Mouse (Mus musculus) lung, embryonic 15.5 days (tissue): ENCODE measurements at regions not wholly inside any gene's neighbourhood (a gene's known extent, or its start where the extent isn't known, plus 50 kb on each side); places are given as distances from the start of the nearest gene placed in this dataset.

Experiments used
- ATAC-seq: fragments of 200-750 bp; cut with Nextera tagmentation; 2 replicates; pipeline ENCODE4 v1.8.0; 2017; ENCODE audit warnings: moderate number of reproducible peaks, borderline replicate concordance; ENCODE audit not compliant: low FRiP score, low TSS enrichment; ENCODE audit errors: extremely low read depth
- H3K27ac ChIP-seq: fragments of 300-500 bp; sonication (generic); 2 replicates; pipeline ENCODE4 v1.5.1; 2015; ENCODE audit warnings: moderate library complexity, mild to moderate bottlenecking, inconsistent platforms
- H3K27me3 ChIP-seq: fragments of 300-500 bp; sonication (generic); 2 replicates; pipeline ENCODE4 v1.6.1; 2015; ENCODE audit warnings: inconsistent platforms
- H3K36me3 ChIP-seq: fragments of 300-500 bp; sonication (generic); 2 replicates; pipeline ENCODE4 v1.6.1; 2015; ENCODE audit warnings: inconsistent platforms
- H3K4me1 ChIP-seq: fragments of 300-500 bp; sonication (generic); 2 replicates; pipeline ENCODE4 v1.6.1; 2015; ENCODE audit warnings: inconsistent platforms
- H3K4me2 ChIP-seq: fragments of 300-500 bp; sonication (generic); 2 replicates; pipeline ENCODE4 v1.6.1; 2015; ENCODE audit warnings: inconsistent platforms, mild to moderate bottlenecking, moderate library complexity
- H3K4me3 ChIP-seq: fragments of 300-500 bp; sonication (generic); 2 replicates; pipeline ENCODE4 v1.5.1; 2015; ENCODE audit warnings: mild to moderate bottlenecking, inconsistent platforms
- H3K9ac ChIP-seq: fragments of 300-500 bp; sonication (generic); 2 replicates; pipeline ENCODE4 v1.6.1; 2015; ENCODE audit warnings: inconsistent platforms
- H3K9me3 ChIP-seq: fragments of 300-500 bp; sonication (generic); 2 replicates; pipeline ENCODE4 v1.6.1; 2016; ENCODE audit warnings: inconsistent platforms
- WGBS: fragments of 180-500 bp; shearing (Covaris S2); methylation state at CpG from one replicate; pipeline ENCODE4 v1.1.7; 2015; 5-methylcytosine and 5-hydroxymethylcytosine counted together

DNA sequence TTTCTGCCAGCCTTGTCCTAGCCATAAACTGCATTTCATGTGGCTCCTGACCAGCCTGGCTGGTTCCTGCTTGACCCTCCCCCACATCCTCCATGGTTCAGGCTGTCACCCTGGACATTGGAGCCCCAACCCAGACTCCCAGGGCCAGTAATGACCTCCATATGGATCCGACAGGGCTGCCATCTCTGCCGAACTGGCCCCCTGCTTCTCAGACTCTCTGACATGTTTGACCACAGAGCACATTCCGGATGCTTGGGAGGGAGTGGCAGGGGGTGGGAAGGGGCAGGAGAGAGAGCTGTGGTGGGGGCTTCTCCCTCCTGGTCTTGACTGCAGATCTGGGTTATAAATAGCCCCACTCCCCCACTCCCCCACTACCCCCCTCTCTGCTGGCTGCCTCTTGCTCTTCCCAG lies 59.0 kb upstream of the Actrt2 start:
- H3K4me2 ChIP-seq: no peak overlapping the region
- no peaks in the 10 kb centered on the region for H3K27me3 ChIP-seq
- no peaks in the 10 kb centered on the region for H3K9me3 ChIP-seq
- H3K4me1 ChIP-seq: no peaks in the 10 kb centered on the region
- 13% methylated on average over 3 of the region's 3 CpGs for WGBS
- no peak overlapping the region for H3K9ac ChIP-seq
- no peak overlapping the region for H3K4me3 ChIP-seq
- no peak for ATAC-seq
- H3K36me3 ChIP-seq: no peaks in the 10 kb centered on the region
- H3K27ac ChIP-seq: no peak overlapping the region

DNA sequence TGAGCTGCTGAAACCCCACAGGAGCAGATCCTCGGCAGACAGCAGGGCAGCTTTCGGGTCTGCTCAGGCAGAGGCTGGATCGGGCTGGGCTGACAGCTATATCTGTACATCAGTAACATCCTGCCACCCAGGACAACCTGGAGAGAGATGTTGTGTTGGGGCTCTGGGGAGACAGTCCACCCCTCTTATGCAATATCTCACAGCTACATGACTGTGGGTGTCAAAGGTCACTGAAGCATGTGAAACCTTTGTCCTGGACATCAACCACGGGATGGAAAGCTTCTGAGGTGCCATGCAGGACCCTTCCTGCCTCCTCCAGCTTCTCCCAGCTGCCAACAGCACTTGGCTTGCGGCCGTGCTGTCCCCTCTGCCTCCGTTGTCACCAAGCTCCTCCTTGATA lies 60.3 kb upstream of the Actrt2 start:
- H3K27me3 ChIP-seq: no peaks in the 10 kb centered on the region

DNA sequence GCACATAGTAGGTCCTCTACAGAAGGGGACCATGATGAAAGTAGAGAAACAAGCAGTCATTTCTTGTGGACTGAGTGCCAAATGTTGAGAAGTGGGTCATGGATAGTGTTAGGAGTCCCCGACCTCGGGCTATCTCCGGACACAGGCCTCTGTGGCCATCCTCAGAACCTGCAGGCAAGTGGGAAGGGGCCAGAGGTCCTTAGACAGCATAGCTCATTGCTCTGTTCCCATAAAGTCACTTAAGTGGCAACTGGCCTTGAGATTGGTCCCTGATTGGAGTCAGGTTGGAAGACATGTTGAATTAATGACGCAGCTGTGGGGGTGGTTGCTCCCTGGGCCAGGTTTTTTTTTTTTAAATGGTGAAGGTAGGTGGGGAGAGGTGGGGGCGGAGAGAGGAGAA lies 63.0 kb upstream of the Actrt2 start:
- Histone ChIP-seq H3K9ac (no peak overlapping the region), H3K4me3 (no peak overlapping the region), H3K4me2 (no peak overlapping the region), H3K27ac (no peak overlapping the region), H3K9me3 (no peaks in the 10 kb centered on the region), H3K4me1 (no peaks in the 10 kb centered on the region), H3K27me3 (no peaks in the 10 kb centered on the region), H3K36me3 (no peaks in the 10 kb centered on the region)
- 91% methylated on average over 5 of the region's 5 CpGs for WGBS
- ATAC-seq: no peak

More for the DNA sequence above, 60.3 kb upstream of the Actrt2 start:
- H3K4me1 ChIP-seq: no peaks in the 10 kb centered on the region
- WGBS: 69% methylated on average over 7 of the region's 7 CpGs
- no peak overlapping the region for H3K4me3 ChIP-seq
- H3K9me3 ChIP-seq: no peaks in the 10 kb centered on the region
- no peak overlapping the region for H3K4me2 ChIP-seq
- no peak for ATAC-seq
- no peak overlapping the region for H3K9ac ChIP-seq
- no peak overlapping the region for H3K27ac ChIP-seq
- no peaks in the 10 kb centered on the region for H3K36me3 ChIP-seq

DNA sequence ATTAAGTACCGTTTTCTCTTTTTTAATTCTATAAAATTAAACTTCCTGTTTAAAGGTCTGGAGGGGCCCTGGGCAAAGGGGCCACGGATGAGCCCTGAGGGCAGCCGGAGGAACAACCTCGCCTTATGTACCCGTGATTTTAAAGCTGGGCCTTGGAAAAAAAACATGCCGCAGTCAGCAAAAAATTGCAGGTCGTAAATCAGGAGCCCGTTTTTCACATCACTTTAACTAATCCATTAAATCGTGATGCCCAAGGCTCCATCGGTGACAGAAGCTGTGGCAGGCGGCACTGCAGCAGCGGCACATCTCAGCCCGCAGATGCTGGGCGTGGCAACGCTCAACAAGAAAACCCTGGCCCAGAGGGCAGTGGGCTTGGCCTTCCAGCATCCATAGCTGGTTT lies 63.7 kb upstream of the Actrt2 start:
- no peak overlapping the region for H3K9ac ChIP-seq
- H3K4me2 ChIP-seq: no peak overlapping the region
- H3K4me1 ChIP-seq: no peaks in the 10 kb centered on the region
- H3K36me3 ChIP-seq: no peaks in the 10 kb centered on the region
- H3K27ac ChIP-seq: no peak overlapping the region
- no peaks in the 10 kb centered on the region for H3K27me3 ChIP-seq
- WGBS: 59% methylated on average over 15 of the region's 15 CpGs
- H3K4me3 ChIP-seq: no peak overlapping the region
- H3K9me3 ChIP-seq: no peaks in the 10 kb centered on the region
- no peak for ATAC-seq

DNA sequence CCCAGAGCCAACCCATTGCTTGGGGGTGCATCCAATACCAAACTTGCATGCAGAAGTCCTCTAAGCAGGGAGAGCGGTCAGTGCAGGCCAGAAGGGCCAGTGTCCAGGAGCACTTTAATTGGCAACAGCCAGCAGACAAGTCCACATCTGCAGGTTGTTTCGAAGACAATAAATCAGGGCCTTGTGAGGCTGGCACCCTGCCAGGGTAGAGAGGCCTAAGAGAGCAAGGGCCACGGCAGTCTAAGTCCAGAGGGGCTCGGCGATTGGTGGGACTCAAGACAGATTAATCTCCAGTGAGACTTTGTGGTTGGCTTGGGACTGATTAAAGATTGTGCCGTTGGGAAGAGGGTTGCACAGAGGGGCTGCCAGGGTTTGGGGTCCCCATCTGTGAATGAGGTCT lies 68.4 kb upstream of the Actrt2 start:
- no peak overlapping the region for H3K9ac ChIP-seq
- H3K27me3 ChIP-seq: no peaks in the 10 kb centered on the region
- no peak for ATAC-seq
- WGBS: 52% methylated on average over 6 of the region's 6 CpGs
- no peaks in the 10 kb centered on the region for H3K4me1 ChIP-seq
- H3K27ac ChIP-seq: no peak overlapping the region
- H3K4me2 ChIP-seq: no peak overlapping the region
- H3K4me3 ChIP-seq: no peak overlapping the region
- H3K36me3 ChIP-seq: no peaks in the 10 kb centered on the region
- no peaks in the 10 kb centered on the region for H3K9me3 ChIP-seq

DNA sequence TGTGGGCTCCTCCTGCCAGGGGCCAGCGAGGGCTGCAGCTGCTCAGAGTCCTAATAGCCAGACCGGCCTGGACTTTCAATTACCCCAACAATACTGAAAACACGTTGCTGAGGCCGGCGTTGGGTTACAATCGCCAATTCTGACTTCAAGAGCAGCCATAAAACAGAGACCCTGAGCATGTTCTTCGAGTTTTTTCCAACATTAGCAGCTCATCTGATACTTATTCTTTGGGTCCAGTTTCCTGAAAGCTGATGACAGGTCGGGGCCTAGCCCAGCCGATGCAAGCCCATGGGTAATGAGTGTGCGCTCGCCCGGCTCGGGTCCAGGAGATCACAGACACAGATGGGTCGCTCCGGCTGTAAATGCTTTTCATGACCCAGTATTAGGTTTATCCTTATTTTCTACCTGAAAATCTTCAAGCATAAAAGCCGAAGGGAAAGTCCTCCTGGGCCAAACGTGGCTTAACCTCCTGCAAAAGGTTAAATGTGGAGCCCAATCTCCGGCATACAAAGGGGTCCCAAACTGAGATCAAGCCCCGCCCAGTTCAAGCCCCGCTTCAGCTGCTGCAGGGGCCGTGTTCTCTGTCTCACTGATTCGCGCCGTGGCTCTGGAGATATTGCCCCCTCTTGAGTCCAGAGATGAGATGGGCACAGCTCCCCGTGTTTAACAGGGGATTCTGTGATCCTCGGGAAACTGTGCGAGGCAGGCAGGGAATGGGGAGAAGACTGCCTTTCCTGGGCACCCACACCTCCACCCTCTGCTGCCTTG lies 73.6 kb upstream of the Actrt2 start:
- H3K4me1 ChIP-seq: no peaks in the 10 kb centered on the region
- no peak overlapping the region for H3K9ac ChIP-seq
- H3K36me3 ChIP-seq: no peaks in the 10 kb centered on the region
- no peak for ATAC-seq
- H3K27me3 ChIP-seq: peaks cover 3% of the 10 kb centered on the region; the same call in 1 of the 2 replicates
- H3K4me3 ChIP-seq: no peak overlapping the region
- H3K27ac ChIP-seq: no peak overlapping the region
- WGBS: 55% methylated on average over 27 of the region's 27 CpGs
- no peaks in the 10 kb centered on the region for H3K9me3 ChIP-seq
- no peak overlapping the region for H3K4me2 ChIP-seq

DNA sequence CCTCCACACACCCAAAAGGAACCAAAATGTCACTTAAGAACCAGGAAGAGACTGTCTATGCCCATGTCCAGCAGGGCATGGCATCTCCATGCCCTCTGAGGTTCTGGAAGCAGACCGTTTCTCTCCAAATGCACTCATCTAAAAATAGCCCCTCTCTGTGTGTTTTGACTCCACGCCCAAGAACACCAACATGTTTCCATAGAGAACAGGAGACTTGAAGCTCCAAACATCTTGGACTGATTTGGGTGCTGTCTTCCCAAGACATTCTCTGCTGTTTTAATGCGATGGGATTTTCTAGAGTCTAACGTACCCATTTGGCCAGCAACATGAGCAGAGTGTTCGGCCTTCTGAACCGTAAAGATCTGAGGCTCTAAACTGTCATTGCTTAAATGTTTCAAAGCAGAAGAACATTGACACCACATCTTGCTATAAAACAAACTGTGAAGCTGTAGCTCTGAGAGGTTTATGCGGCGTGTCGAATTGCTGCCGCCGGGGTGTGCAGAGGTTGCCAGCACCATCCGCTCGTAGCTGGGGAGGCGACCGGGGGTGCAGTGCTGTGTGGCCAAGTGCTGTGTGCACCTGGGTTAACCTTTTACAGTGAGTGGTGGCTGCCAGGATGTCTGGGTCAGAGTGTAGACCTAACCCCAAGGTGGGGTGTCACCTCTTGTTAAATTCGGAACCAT lies 78.8 kb upstream of the Actrt2 start:
- no peak for ATAC-seq
- Histone ChIP-seq H3K4me2 (no peak overlapping the region), H3K4me3 (no peak overlapping the region), H3K4me1 (no peaks in the 10 kb centered on the region), H3K9me3 (no peaks in the 10 kb centered on the region), H3K27ac (no peak overlapping the region), H3K9ac (no peak overlapping the region), H3K36me3 (no peaks in the 10 kb centered on the region), H3K27me3 (peaks cover 3% of the 10 kb centered on the region; the same call in 1 of the 2 replicates)
- WGBS: 74% methylated on average over 16 of the region's 16 CpGs

DNA sequence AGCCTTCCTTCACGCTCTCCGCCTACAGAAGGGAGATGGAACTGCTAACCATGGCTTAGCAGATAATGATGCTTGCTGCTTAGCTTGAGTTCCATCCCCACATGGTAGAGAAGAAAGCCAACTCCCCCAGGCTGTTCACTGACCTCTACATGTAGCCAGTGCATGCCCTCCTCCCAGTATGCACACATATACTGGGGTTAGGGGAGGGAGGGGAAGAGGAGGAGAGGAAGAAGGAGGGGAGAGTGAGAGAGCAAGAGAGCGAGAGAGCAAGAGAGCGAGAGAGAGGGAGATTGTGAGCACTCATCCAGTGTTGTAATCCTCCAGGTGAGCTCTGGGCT lies 79.3 kb upstream of the Actrt2 start:
- ATAC-seq: no peak
- Histone ChIP-seq H3K36me3 (no peaks in the 10 kb centered on the region), H3K27ac (no peak overlapping the region), H3K27me3 (peaks cover 3% of the 10 kb centered on the region; the same call in 1 of the 2 replicates), H3K4me1 (no peaks in the 10 kb centered on the region), H3K9ac (no peak overlapping the region), H3K4me2 (no peak overlapping the region), H3K4me3 (no peak overlapping the region), H3K9me3 (no peaks in the 10 kb centered on the region)
- 69% methylated on average over 4 of the region's 4 CpGs for WGBS

DNA sequence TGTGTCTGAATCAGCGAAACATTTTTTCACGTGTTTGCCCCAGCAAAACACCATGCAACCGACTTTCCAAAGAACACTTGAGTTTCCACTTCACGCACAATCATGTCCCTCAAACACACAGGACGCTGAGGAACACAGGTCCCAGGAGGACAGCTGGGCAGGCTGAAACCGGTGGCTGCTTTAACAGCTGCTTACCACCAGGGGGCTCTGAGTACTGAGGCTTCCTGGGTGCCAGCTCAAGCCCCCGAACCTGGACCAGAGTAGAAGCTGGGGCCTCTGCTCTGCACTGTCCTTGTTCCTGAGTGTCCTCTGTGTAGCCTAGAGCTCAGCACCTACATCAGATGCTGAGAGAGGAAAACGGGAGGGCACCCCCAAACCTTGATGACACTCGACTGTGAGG lies 81.5 kb upstream of the Actrt2 start:
- ATAC-seq: no peak

DNA sequence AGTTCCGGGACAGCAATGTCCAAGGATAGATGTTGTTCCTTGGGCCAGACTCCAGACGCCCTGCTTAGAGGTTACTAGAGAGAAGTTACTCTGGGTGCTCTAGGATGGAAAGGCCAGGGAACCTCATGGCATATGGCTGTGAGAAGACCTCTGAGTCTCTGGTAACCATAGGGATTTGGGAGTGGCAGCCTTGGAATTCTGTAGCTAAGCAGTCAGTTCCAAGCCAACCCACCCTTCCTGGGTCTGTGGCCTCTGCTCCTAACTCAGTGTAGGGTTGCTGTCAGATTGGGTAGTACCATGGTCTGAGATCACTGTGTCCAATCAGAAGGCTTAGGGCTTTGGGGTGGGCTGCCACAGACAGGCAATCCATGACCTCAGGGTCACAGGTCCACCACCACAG lies 82.3 kb upstream of the Actrt2 start:
- Histone ChIP-seq H3K36me3 (no peaks in the 10 kb centered on the region), H3K27ac (no peak overlapping the region), H3K4me2 (no peak overlapping the region), H3K4me3 (no peak overlapping the region), H3K9me3 (no peaks in the 10 kb centered on the region), H3K27me3 (no peaks in the 10 kb centered on the region), H3K4me1 (no peaks in the 10 kb centered on the region), H3K9ac (no peak overlapping the region)
- no peak for ATAC-seq
- WGBS: 78% methylated on average over 2 of the region's 2 CpGs

More for the DNA sequence above, 81.5 kb upstream of the Actrt2 start:
- H3K27ac ChIP-seq: no peak overlapping the region
- no peaks in the 10 kb centered on the region for H3K36me3 ChIP-seq
- H3K9ac ChIP-seq: no peak overlapping the region
- H3K4me2 ChIP-seq: no peak overlapping the region
- no peaks in the 10 kb centered on the region for H3K9me3 ChIP-seq
- WGBS: 31% methylated on average over 9 of the region's 9 CpGs
- no peaks in the 10 kb centered on the region for H3K4me1 ChIP-seq
- H3K27me3 ChIP-seq: no peaks in the 10 kb centered on the region
- H3K4me3 ChIP-seq: no peak overlapping the region

DNA sequence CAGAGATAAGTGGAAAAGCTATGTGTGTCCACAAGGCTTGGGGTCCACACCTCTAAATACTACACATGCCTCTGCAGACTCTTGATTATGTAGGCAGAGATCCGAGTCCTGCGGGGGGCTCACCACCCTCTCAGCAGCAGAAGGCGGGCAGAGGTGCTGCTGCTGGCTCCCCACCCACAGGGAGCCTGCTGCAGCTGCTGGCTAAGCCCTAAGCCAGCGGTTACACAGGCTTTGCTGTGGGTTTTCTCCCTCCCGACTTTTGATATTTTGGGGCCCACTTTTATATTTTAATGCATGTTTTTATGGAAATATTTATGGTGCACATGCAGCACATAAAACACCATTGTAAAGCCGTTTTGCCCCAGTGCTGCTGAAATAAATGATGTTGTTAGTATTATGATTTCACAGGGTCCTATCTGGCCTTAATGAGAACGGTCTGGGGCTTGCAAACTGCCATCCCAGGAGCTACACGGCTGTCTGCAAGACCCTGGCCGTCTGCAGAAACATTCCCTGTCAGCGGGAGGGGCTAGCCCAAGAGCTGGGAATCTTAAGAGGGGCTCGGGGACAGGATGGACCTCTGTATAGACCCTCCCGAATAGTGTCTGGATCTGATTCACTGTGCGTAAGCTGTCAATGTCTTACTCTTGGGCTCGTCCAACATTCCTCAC lies 82.9 kb upstream of the Actrt2 start:
- no peak overlapping the region for H3K9ac ChIP-seq
- no peaks in the 10 kb centered on the region for H3K9me3 ChIP-seq
- H3K36me3 ChIP-seq: no peaks in the 10 kb centered on the region
- no peak for ATAC-seq
- H3K4me2 ChIP-seq: no peak overlapping the region
- WGBS: 50% methylated on average over 14 of the region's 14 CpGs
- no peak overlapping the region for H3K27ac ChIP-seq
- H3K4me3 ChIP-seq: no peak overlapping the region
- no peaks in the 10 kb centered on the region for H3K4me1 ChIP-seq
- no peaks in the 10 kb centered on the region for H3K27me3 ChIP-seq

DNA sequence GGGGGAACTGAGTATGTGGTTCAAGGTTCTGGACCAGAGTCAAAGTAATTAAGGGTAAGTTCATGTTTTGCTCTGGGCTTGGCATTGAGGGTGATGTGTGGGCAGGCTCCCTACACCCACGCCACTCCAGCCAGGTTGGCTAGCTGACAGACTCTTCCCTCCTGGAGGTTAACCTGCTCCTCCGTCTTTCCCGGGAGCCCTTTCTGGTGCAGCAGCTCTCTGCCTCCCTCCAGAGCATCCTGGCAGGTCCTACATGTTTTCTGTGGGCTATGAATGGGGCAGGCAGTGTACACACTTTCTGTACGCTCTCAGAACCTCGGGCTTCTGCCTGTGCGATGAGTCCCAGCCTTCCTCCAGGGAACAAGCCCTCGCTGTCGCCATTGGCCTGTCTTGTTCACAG lies 82.8 kb upstream of the Ttc34 start:
- Histone ChIP-seq H3K4me3 (no peak overlapping the region), H3K4me1 (no peaks in the 10 kb centered on the region), H3K27me3 (no peaks in the 10 kb centered on the region), H3K9ac (no peak overlapping the region), H3K4me2 (no peak overlapping the region), H3K9me3 (no peaks in the 10 kb centered on the region), H3K27ac (no peak overlapping the region), H3K36me3 (no peaks in the 10 kb centered on the region)
- ATAC-seq: no peak
- WGBS: 58% methylated on average over 8 of the region's 8 CpGs
